Mouse (Mus musculus): ENCODE data around the gene Actr1a.

- TF ChIP-seq POLR2A (IDR thresholded peaks at IDR 0.05; ENCODE audit: extremely low read depth, insufficient read depth, low read length) = no peak
- TF ChIP-seq CTCF (IDR thresholded peaks at IDR 0.05; ENCODE audit: extremely low read depth, insufficient read depth, low read length) = peak; percentile 27; the same call in 1 of the 2 replicates
Observed at GRCm38 (mm10) chr19:46435492-46435891, 39.9 kb upstream of the Actr1a start.
